Mouse (Mus musculus): ENCODE data around the gene Ttc30b.

GRCm38 (mm10) chr2:75953320-75953719 is 14.9 kb upstream of the Ttc30b start:
- TF ChIP-seq TCF12 (IDR thresholded peaks at IDR 0.05; ENCODE audit: insufficient read depth, poor library complexity, severe bottlenecking) (no peak), POLR2A (IDR thresholded peaks at IDR 0.05; ENCODE audit: insufficient read length, low read depth) (no peak), E2F4 (IDR thresholded peaks at IDR 0.05; ENCODE audit: insufficient read depth) (no peak)

Measured in myocyte (in vitro differentiated cells).